Mouse (Mus musculus) liver, embryonic 14.5 days (tissue): Measurements from ENCODE around the gene Ankrd9.
A peak's percentile ranks its signal among the peaks of the same experiment; 100 is the strongest.

Experiments used
- CTCF ChIP-seq: IDR thresholded peaks from 2 replicates; pipeline ENCODE4 v1.5.1; 2016; ENCODE audit warnings: antibody characterized with exemption, low read depth, control low read depth
- EP300 ChIP-seq: IDR thresholded peaks from 2 replicates; pipeline ENCODE4 v1.6.1; 2016; ENCODE audit warnings: antibody characterized with exemption, low read depth

GRCm38 (mm10) chr12:111009615-111010257 lies 30.9 kb upstream of the Ankrd9 start:
- TF ChIP-seq EP300 (peak; percentile 46; the same call in 1 of the 2 replicates), CTCF (no peak)
